Mouse (Mus musculus): ENCODE data around the gene Ccdc149. TPM values are rescaled to one million over a fixed set of nuclear protein-coding genes. Genes with fewer than 3 reads are reported as not detected.

Gene Ccdc149
- total and polyA plus RNA-seq, 3 experiments = not detected

DNA sequence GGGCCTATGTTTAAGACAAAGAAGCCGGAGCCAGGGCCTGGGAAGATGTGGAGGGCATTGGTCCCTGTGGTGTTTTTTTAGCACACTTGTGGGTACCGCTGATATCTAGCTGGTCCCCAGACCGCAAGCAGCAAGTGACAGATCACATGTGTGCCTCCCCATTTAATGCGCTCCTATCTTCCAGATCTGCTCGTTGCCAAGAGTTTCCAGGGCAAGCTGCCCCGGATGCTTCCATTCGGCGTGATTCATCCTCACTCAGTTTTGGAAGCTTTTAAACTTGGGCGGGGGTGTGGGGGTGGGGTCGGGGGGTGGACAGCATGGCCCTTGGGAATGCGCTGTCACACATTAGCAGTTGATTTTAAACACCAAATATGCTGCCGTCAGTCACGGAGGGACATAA is 33.3 kb upstream of the Ccdc149 start:
- no peak overlapping the region for H3K4me3 ChIP-seq (ENCODE audit: low read depth, low read length)
- H3K36me3 ChIP-seq (replicated peaks) = no peaks in the 10 kb centered on the region
- no peaks in the 10 kb centered on the region for H3K27me3 ChIP-seq (ENCODE audit: insufficient read depth, low read length)
- no peaks in the 10 kb centered on the region for H3K4me1 ChIP-seq (ENCODE audit: insufficient read depth, low read depth, low read length)
- DNase-seq (ENCODE audit: low spot score) = no peak
- TF ChIP-seq POLR2AphosphoS5 (IDR thresholded peaks at IDR 0.05; ENCODE audit: insufficient replicate concordance, low read depth, low read length) = no peak
- no peak for TF ChIP-seq GATA1 (IDR thresholded peaks at IDR 0.05; ENCODE audit: borderline replicate concordance, low read length)
- TF ChIP-seq CTCF (IDR thresholded peaks at IDR 0.05; ENCODE audit: low read depth, low read length) = no peak
- TF ChIP-seq GATA2 (IDR thresholded peaks at IDR 0.05; ENCODE audit: borderline replicate concordance, low read depth, low read length) = no peak
- TF ChIP-seq TAL1 (conservative IDR thresholded peaks at IDR 0.05; ENCODE audit: low read depth, low read length) = no peak
- H3K9me3 ChIP-seq (replicated peaks) = 0 out of 2 replicates have a peak, but pooled peaks cover 5% of the 10 kb centered on the region
- no peak for ATAC-seq (ENCODE audit: extremely low read depth, insufficient number of reproducible peaks, low FRiP score, poor library complexity, severe bottlenecking)

DNA sequence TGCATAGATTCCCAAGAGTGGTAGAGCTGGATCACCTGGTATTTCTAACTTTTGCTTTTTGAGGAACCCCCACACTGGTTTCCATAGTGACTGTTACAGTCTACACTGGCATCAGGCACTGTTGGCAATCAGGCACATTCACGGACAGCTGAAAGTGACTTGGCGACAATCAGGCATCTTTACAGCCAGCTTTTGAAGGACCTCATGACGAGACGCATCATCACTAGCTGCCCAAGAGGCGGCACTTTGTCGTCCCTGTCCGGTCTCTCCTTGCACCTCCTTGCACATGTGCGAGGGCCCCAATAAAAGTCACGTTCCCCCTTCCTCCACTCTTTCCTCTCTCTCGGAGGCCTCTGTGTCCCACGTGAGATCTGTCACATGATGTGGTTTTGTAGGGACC is 32.8 kb upstream of the Ccdc149 start:
- ATAC-seq (ENCODE audit: extremely low read depth, insufficient number of reproducible peaks, low FRiP score, poor library complexity, severe bottlenecking) = no peak
- no peak overlapping the region for H3K4me3 ChIP-seq (ENCODE audit: low read depth, low read length)

DNA sequence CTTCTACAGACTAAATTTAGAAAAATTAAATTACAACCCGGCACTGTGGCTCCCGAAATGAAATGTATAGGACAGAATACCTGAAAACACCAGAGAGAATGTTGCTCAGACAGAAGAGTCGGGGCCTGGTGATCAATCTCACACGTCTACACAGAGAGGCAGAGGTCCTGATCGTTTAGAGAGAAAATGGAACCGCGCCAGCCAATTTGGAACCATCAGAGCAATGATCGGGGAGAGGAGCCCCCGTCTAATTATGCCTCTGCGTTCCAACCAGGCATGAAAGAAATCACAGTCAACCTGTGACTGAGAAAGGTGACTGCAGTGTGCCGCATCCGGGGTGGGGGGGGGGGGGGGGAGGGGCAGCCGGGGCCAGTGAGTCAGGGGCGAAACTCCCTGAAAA is 24.4 kb upstream of the Ccdc149 start:
- DNase-seq (ENCODE audit: low spot score) (no peak), ATAC-seq (ENCODE audit: extremely low read depth, insufficient number of reproducible peaks, low FRiP score, poor library complexity, severe bottlenecking) (no peak)
- Histone ChIP-seq H3K27me3 (ENCODE audit: insufficient read depth, low read length) (no peaks in the 10 kb centered on the region), H3K9me3 (replicated peaks) (no peaks in the 10 kb centered on the region), H3K4me3 (ENCODE audit: low read depth, low read length) (no peak overlapping the region), H3K4me1 (ENCODE audit: insufficient read depth, low read depth, low read length) (no peaks in the 10 kb centered on the region), H3K36me3 (replicated peaks) (no peaks in the 10 kb centered on the region)
- TF ChIP-seq GATA2 (IDR thresholded peaks at IDR 0.05; ENCODE audit: borderline replicate concordance, low read depth, low read length) (no peak), POLR2AphosphoS5 (IDR thresholded peaks at IDR 0.05; ENCODE audit: insufficient replicate concordance, low read depth, low read length) (no peak), GATA1 (IDR thresholded peaks at IDR 0.05; ENCODE audit: borderline replicate concordance, low read length) (no peak), CTCF (IDR thresholded peaks at IDR 0.05; ENCODE audit: low read depth, low read length) (no peak)

More for the DNA sequence above, 32.8 kb upstream of the Ccdc149 start:
- Histone ChIP-seq H3K4me1 (ENCODE audit: insufficient read depth, low read depth, low read length) (no peaks in the 10 kb centered on the region), H3K9me3 (replicated peaks) (0 out of 2 replicates have a peak, but pooled peaks cover 5% of the 10 kb centered on the region), H3K36me3 (replicated peaks) (no peaks in the 10 kb centered on the region), H3K27me3 (ENCODE audit: insufficient read depth, low read length) (no peaks in the 10 kb centered on the region)
- no peak for DNase-seq (ENCODE audit: low spot score)
- no peak for TF ChIP-seq GATA2 (IDR thresholded peaks at IDR 0.05; ENCODE audit: borderline replicate concordance, low read depth, low read length)
- TF ChIP-seq TAL1 (conservative IDR thresholded peaks at IDR 0.05; ENCODE audit: low read depth, low read length) = no peak
- TF ChIP-seq CTCF (IDR thresholded peaks at IDR 0.05; ENCODE audit: low read depth, low read length) = no peak
- no peak for TF ChIP-seq POLR2AphosphoS5 (IDR thresholded peaks at IDR 0.05; ENCODE audit: insufficient replicate concordance, low read depth, low read length)
- TF ChIP-seq GATA1 (IDR thresholded peaks at IDR 0.05; ENCODE audit: borderline replicate concordance, low read length) = no peak

DNA sequence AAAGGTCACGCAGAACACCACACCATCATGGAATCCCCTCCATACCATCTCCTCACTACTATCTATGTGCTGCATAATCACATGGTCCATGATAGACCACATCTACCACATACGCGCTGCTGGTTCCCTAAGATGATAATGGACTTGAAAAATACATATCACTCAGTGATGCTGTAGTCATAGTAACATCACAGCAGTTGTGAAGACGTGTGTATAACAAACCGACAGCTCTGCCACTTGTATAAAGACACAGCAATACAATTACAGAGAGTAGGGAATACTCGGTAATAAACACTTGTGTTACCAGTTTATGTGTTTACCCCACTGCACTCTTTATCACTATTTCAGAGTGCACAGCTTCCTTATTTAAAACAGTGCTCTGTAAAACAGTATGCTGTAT is 20.2 kb upstream of the Ccdc149 start:
- Histone ChIP-seq H3K9me3 (replicated peaks) (no peaks in the 10 kb centered on the region), H3K27me3 (ENCODE audit: insufficient read depth, low read length) (no peaks in the 10 kb centered on the region), H3K4me3 (ENCODE audit: low read depth, low read length) (no peak overlapping the region), H3K36me3 (replicated peaks) (no peaks in the 10 kb centered on the region), H3K4me1 (ENCODE audit: insufficient read depth, low read depth, low read length) (no peaks in the 10 kb centered on the region)
- no peak for ATAC-seq (ENCODE audit: extremely low read depth, insufficient number of reproducible peaks, low FRiP score, poor library complexity, severe bottlenecking)
- no peak for DNase-seq (ENCODE audit: low spot score)
- TF ChIP-seq POLR2AphosphoS5 (IDR thresholded peaks at IDR 0.05; ENCODE audit: insufficient replicate concordance, low read depth, low read length) = no peak
- TF ChIP-seq GATA2 (IDR thresholded peaks at IDR 0.05; ENCODE audit: borderline replicate concordance, low read depth, low read length) = no peak
- no peak for TF ChIP-seq TAL1 (conservative IDR thresholded peaks at IDR 0.05; ENCODE audit: low read depth, low read length)
- no peak for TF ChIP-seq CTCF (IDR thresholded peaks at IDR 0.05; ENCODE audit: low read depth, low read length)
- no peak for TF ChIP-seq GATA1 (IDR thresholded peaks at IDR 0.05; ENCODE audit: borderline replicate concordance, low read length)

DNA sequence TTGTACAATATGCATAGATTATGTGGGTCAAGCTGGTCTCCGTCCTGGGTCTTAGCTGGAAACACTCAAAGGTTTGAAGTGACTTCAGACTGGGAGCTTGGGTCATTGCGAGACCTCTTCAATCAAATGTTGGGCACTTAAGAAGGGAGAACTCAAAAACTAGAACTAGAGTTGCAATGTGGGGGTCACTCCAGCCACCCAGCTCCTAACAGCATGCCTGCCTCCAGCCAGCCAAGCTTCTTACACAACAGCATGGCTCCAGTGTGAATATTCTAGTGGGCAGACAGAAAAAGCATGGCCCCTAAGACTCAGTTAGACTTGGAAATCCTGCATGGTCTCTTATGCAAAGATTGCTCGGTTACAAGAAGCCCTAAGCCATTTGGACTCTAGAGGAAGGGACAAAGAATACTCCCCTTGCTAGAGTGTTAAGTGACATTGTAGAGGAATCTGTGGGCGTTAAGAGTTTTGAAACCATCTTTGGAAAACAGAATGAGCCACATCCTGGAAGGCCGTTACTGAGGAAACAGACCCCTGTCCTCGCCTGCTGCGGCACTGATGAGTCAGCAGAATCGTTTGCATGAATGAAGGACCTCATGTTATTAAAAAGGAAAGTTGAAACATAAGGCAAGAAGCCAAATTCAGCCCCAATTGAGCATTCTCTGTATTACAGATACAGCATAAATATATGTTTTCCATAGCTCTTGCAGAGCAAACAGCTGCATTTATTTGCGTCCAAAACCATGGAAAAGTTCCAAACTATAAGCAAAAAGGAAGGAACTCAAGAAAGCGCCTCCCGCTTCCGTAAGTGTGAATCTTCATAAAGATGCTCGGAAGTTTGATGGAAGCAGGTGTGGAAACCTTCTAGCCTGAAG is 16.5 kb upstream of the Ccdc149 start:
- Histone ChIP-seq H3K9me3 (replicated peaks) (no peaks in the 10 kb centered on the region), H3K36me3 (replicated peaks) (no peaks in the 10 kb centered on the region), H3K27me3 (ENCODE audit: insufficient read depth, low read length) (no peaks in the 10 kb centered on the region), H3K4me3 (ENCODE audit: low read depth, low read length) (no peak overlapping the region), H3K4me1 (ENCODE audit: insufficient read depth, low read depth, low read length) (no peaks in the 10 kb centered on the region)
- TF ChIP-seq TAL1 (conservative IDR thresholded peaks at IDR 0.05; ENCODE audit: low read depth, low read length) = no peak
- TF ChIP-seq GATA1 (IDR thresholded peaks at IDR 0.05; ENCODE audit: borderline replicate concordance, low read length) = no peak
- TF ChIP-seq POLR2AphosphoS5 (IDR thresholded peaks at IDR 0.05; ENCODE audit: insufficient replicate concordance, low read depth, low read length) = no peak
- no peak for TF ChIP-seq GATA2 (IDR thresholded peaks at IDR 0.05; ENCODE audit: borderline replicate concordance, low read depth, low read length)
- no peak for TF ChIP-seq CTCF (IDR thresholded peaks at IDR 0.05; ENCODE audit: low read depth, low read length)
- DNase-seq (ENCODE audit: low spot score) (no peak), ATAC-seq (ENCODE audit: extremely low read depth, insufficient number of reproducible peaks, low FRiP score, poor library complexity, severe bottlenecking) (no peak)

DNA sequence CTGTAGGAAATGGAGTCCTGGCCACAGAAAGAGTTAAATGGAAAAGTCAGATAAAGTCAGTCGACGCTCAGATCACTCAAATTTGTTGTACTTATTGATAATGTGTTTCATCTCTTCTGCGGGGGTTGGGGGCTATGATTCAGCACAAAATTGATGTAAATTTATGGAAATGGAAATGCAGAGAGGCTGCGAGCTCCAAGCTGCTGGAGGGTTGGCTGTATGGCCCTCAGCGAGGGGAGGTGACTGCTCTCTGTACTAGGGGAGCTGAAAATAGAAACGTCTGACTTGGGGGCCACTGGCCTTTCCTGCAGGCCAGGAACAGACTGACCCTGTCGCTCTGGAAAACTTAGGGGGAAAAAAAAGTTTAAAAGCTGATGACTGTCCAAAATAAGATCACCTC is 5.5 kb upstream of the Ccdc149 start:
- Histone ChIP-seq H3K36me3 (replicated peaks) (no peaks in the 10 kb centered on the region), H3K9me3 (replicated peaks) (peaks cover 34% of the 10 kb centered on the region), H3K27me3 (ENCODE audit: insufficient read depth, low read length) (no peaks in the 10 kb centered on the region), H3K4me3 (ENCODE audit: low read depth, low read length) (no peak overlapping the region), H3K4me1 (ENCODE audit: insufficient read depth, low read depth, low read length) (no peaks in the 10 kb centered on the region)
- ATAC-seq (ENCODE audit: extremely low read depth, insufficient number of reproducible peaks, low FRiP score, poor library complexity, severe bottlenecking) (no peak), DNase-seq (ENCODE audit: low spot score) (no peak)
- TF ChIP-seq GATA1 (IDR thresholded peaks at IDR 0.05; ENCODE audit: borderline replicate concordance, low read length) (no peak), GATA2 (IDR thresholded peaks at IDR 0.05; ENCODE audit: borderline replicate concordance, low read depth, low read length) (no peak), POLR2AphosphoS5 (IDR thresholded peaks at IDR 0.05; ENCODE audit: insufficient replicate concordance, low read depth, low read length) (no peak), CTCF (IDR thresholded peaks at IDR 0.05; ENCODE audit: low read depth, low read length) (no peak), TAL1 (conservative IDR thresholded peaks at IDR 0.05; ENCODE audit: low read depth, low read length) (no peak)

Measured in G1E (cell line).